Mouse (Mus musculus): ENCODE measurements around the gene Olfr1105.

Gene Olfr1105

DNA sequence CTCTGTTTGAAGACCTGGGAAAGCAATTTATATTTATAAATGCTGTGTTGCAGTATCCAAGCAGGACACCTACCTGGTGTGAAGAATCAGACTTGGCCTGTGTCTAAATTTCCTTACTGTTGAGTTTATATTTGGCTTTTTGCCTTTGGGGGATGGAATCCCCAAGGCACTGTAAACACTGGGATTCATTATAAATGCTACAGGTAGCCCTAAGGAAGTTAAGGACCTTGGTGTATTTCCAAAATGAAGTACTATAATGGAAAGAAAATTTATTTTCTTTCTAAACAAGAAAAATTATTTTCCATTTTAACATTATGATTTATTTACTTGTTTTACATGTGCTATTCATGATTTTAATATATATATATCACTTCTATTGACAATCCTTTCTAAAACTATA, at the start of gene Olfr1105:
Olfr1105 (minus strand) TSS at position 101 of the 400 bp plus-strand sequence.
- DNase-seq (ENCODE audit: low read depth, low spot score), result no peak

DNA sequence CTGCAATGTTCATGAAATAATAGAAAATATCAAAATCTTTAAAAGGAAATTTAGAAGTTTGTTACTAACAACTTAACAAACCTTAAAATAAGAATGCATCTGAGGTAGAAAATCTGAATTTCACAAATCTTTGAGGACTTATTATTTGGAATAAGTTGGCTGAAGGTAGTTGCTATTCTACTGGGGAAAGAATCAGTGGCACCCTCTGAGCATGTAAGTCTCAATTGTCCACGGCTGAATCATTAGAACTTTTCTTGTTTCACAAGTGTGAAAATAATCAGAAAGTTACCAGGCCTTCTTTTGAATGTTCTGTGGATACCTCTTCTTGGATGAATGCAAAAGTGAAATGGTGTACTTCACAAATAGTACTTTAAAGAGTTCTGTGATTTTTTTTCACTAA, 39.4 kb upstream of the Olfr1105 start, which contains the start of gene Olfr1107:
Olfr1107 (minus strand) TSS at position 101 of the 400 bp plus-strand sequence.
- DNase-seq (ENCODE audit: low read depth, low spot score), result no peak

DNA sequence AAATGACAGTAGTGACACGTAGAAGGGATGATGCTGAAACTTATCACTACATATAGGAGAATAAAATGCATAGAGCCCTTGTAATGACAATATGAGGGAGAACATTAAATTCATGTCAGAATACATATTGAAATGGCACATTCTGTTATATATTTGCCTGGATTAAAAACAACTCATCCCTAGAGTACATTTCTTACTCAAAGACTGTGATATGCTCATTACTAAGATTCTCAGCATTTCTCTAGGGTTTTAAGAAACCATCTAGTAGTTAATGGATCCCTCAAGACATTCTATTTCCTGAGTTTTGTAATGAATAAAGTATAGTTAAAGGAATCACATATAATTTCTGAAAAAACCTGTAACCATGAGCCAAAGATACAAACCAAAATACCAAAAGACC, 15.8 kb upstream of the Olfr1105 start, which contains the start of gene Olfr1106:
Olfr1106 (minus strand) TSS at position 101 of the 400 bp plus-strand sequence.
- no peak for DNase-seq (ENCODE audit: low read depth, low spot score)

DNA sequence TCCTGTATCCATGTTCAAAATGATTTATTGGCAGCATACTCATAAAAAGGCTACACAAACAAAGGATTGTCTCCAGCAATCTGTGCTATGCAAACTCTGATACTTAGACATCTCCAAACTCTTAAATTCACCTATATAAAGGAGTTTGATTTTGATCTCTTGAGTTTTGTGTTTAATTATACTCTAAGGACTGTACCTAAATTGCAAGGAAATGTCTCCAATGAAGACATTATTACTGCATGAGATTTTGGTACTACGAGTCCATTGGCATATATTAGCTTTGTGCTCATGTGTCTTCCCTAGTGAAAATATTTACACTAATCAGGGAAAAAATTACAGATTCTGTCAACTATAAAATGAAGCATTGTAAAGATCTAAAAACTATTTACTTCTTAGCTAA, 9.4 kb downstream of the Olfr1105 start, which contains the start of gene Olfr1104:
Olfr1104 (minus strand) TSS at position 101 of the 400 bp plus-strand sequence.
- DNase-seq (ENCODE audit: low read depth, low spot score), result no peak

GRCm38 (mm10) chr2:86998098-86998497, 38.2 kb downstream of the Olfr1105 start, which contains the start of gene Olfr1102:
Gene Olfr1102 (plus strand): TSS chr2:86998398.
- DNase-seq (ENCODE audit: low read depth, low spot score), result no peak

- no peak for DNase-seq (ENCODE audit: low read depth, low spot score)
These were observed 45.2 kb downstream of the Olfr1105 start, which contains the start of gene Olfr1101 for GRCm38 (mm10) chr2:86991121-86991520. Gene Olfr1101 (minus strand): TSS chr2:86991221.

Data from retina, adult 2 months (tissue).